Mouse (Mus musculus) heart, adult 2 months (tissue): Measurements from ENCODE around the gene Slc12a9. TPM values are rescaled to one million over a fixed set of nuclear protein-coding genes. Genes with fewer than 3 reads are reported as not detected.

Experiments
- DNase-seq, 2 experiments: peaks; one replicate each; pipeline ENCODE4 v3.0.0; 2021
- H3K27ac ChIP-seq: fragments of 200-600 bp; 2 replicates; pipeline ENCODE4 v1.8.1; 2022
- H3K27me3 ChIP-seq: fragments of 200-500 bp; 2 replicates; pipeline ENCODE4 v1.6.1; 2012; ENCODE audit warnings: mild to moderate bottlenecking, low read length, inconsistent platforms, mixed read lengths; ENCODE audit not compliant: control insufficient read depth, insufficient read depth
- H3K36me3 ChIP-seq: fragments of 200-500 bp; 2 replicates; pipeline ENCODE4 v1.6.1; 2012; ENCODE audit warnings: low read length, inconsistent platforms; ENCODE audit not compliant: control insufficient read depth, insufficient read depth
- H3K4me1 ChIP-seq: fragments of 200-500 bp; 2 replicates; pipeline ENCODE4 v1.6.1; 2011; ENCODE audit warnings: low read length; ENCODE audit not compliant: control insufficient read depth, insufficient read depth
- H3K4me3 ChIP-seq: fragments of 200-600 bp; 2 replicates; pipeline ENCODE4 v1.8.1; 2022
- H3K79me2 ChIP-seq: fragments of 200-500 bp; replicated peaks from 2 replicates; pipeline ENCODE4 v1.6.1; 2012; ENCODE audit warnings: mild to moderate bottlenecking, inconsistent platforms, low read length, moderate library complexity, mixed read lengths; ENCODE audit not compliant: control insufficient read depth, insufficient read depth
- H3K9ac ChIP-seq: fragments of 200-500 bp; 2 replicates; pipeline ENCODE4 v1.6.1; 2012; ENCODE audit warnings: low read depth, mild to moderate bottlenecking, control low read depth, inconsistent platforms, low read length, mixed read lengths
- CTCF ChIP-seq: fragments of 200-600 bp; IDR thresholded peaks from 2 replicates; pipeline ENCODE4 v1.8.1; 2022; ENCODE audit warnings: antibody characterized with exemption, mild to moderate bottlenecking, moderate library complexity
- EP300 ChIP-seq: fragments of 200-500 bp; IDR thresholded peaks from 2 replicates; pipeline ENCODE4 v1.6.1; 2011; ENCODE audit warnings: low read depth, low read length, control low read depth; ENCODE audit not compliant: insufficient read depth
- POLR2A ChIP-seq: fragments of 200-500 bp; IDR thresholded peaks from 2 replicates; pipeline ENCODE4 v1.6.1; 2011; ENCODE audit warnings: mild to moderate bottlenecking, low read depth, low read length, control low read depth; ENCODE audit not compliant: insufficient read depth
- WGBS: fragments of 180-500 bp; shearing (Covaris S2); methylation state at CpG from one replicate; pipeline ENCODE4 v1.1.7; 2018; 5-methylcytosine and 5-hydroxymethylcytosine counted together
- intact Hi-C: fragments of 180-260 bp; cut with DNase I; formaldehyde crosslinking; loops from one replicate; pipeline ENCODE4 v1.15.1; 2025
- microRNA-seq, 2 experiments: library from miRNA; unstranded; fragments of <30 nt; microRNA quantifications; one replicate each; pipeline ENCODE4 v1.2.0; 2021
- polyA plus RNA-seq: library from polyadenylated mRNA; depleted of rRNA; stranded (reverse); fragments of >200 nt; gene quantifications from 2 replicates; pipeline ENCODE4 v1.2.3, GENCODE M21; 2012; rRNA removed
- total RNA-seq, 2 experiments: library from RNA; stranded (reverse); gene quantifications; 2 replicates each; pipeline ENCODE4 v1.2.3; 2021

Slc12a9 gene
- total and polyA plus RNA-seq, 3 experiments, result 1.7 to 8.9 (median 2.2) TPM

- H3K79me2 ChIP-seq, result no peaks in the 10 kb centered on the region
- no peaks in the 10 kb centered on the region for H3K4me1 ChIP-seq
- H3K36me3 ChIP-seq, result no peaks in the 10 kb centered on the region
- H3K9ac ChIP-seq, result no peak overlapping the region
- WGBS, result 57% methylated on average over 18 of the region's 18 CpGs
- H3K27me3 ChIP-seq, result peaks cover 2% of the 10 kb centered on the region
- no peak overlapping the region for H3K27ac ChIP-seq
- TF ChIP-seq CTCF, result peak; percentile 68
- TF ChIP-seq EP300, result no peak
- no peak for TF ChIP-seq POLR2A
- DNase-seq, result no peak
- intact Hi-C loops, result no loop called here
- no peak overlapping the region for H3K4me3 ChIP-seq
Observed at GRCm38 (mm10) chr5:137277360-137278342, 55.7 kb downstream of the Slc12a9 start.

GRCm38 (mm10) chr5:137268131-137268910 is 65.1 kb downstream of the Slc12a9 start:
- DNase-seq, result peak; percentile 49 to 66
- intact Hi-C loops, result no loop called here
- Histone ChIP-seq H3K4me3 (peak overlapping the region; percentile 33), H3K4me1 (no peaks in the 10 kb centered on the region), H3K27ac (peak overlapping the region; percentile 69), H3K9ac (peak overlapping the region; percentile 50), H3K79me2 (no peaks in the 10 kb centered on the region), H3K27me3 (no peaks in the 10 kb centered on the region), H3K36me3 (no peaks in the 10 kb centered on the region)
- TF ChIP-seq POLR2A, result peak; percentile 41; the same call in 1 of the 2 replicates
- no peak for TF ChIP-seq CTCF
- TF ChIP-seq EP300, result 0 out of 2 replicates have a peak, but pooled peaks have one; percentile 28
- 15% methylated on average over 18 of the region's 18 CpGs for WGBS

- WGBS, result 91% methylated on average over 11 of the region's 11 CpGs
- TF ChIP-seq CTCF, result no peak
- no peak for TF ChIP-seq EP300
- TF ChIP-seq POLR2A, result no peak
- Histone ChIP-seq H3K4me3 (no peak overlapping the region), H3K4me1 (no peaks in the 10 kb centered on the region), H3K79me2 (no peaks in the 10 kb centered on the region), H3K9ac (no peak overlapping the region), H3K36me3 (no peaks in the 10 kb centered on the region), H3K27me3 (no peaks in the 10 kb centered on the region), H3K27ac (no peak overlapping the region)
- intact Hi-C loops, result no loop called here
- DNase-seq, result no peak
Observed at GRCm38 (mm10) chr5:137264787-137265186, 68.6 kb downstream of the Slc12a9 start.

Small RNA genes within 50 kb of the gene (microRNA-seq; reads per million reads assigned to microRNA genes)
- gene Mir7036, result 0.56 to 0.77 reads per million in 2 experiments
- gene Mir8116, result 0.77 to 2.2 reads per million in 2 experiments

Other genes starting within 250 kb of the Slc12a9 start
- 10 to 100 TPM; 19.0 to 22.2 TPM for gene Trim56, start 217.4 kb downstream of the Slc12a9 start, total RNA-seq
- gene Trim56, start 217.4 kb downstream of the Slc12a9 start, polyA plus RNA-seq, result 6.9 and 7.5 TPM in 2 replicates
- not detected for gene Muc3, start 184.3 kb downstream of the Slc12a9 start, total RNA-seq
- gene Muc3, start 184.3 kb downstream of the Slc12a9 start, polyA plus RNA-seq, result not detected in 2 replicates
- gene Muc3a, start 121.2 kb downstream of the Slc12a9 start, total RNA-seq, result under 1 TPM; 0.16 to 0.37 TPM
- gene Muc3a, start 121.2 kb downstream of the Slc12a9 start, polyA plus RNA-seq, result 0.53 and 0.90 TPM in 2 replicates
- 1 to 10 TPM; 1.5 to 2.2 TPM for gene Ache, start 46.1 kb downstream of the Slc12a9 start, total RNA-seq
- gene Ache, start 46.1 kb downstream of the Slc12a9 start, polyA plus RNA-seq, result 3.5 and 4.9 TPM in 2 replicates
- gene Ufsp1, start 39.0 kb downstream of the Slc12a9 start, total RNA-seq, result 1 to 10 TPM; 8.1 to 8.8 TPM
- gene Ufsp1, start 39.0 kb downstream of the Slc12a9 start, polyA plus RNA-seq, result 11.8 and 12.8 TPM in 2 replicates
- 10 to 100 TPM; 60.5 to 66.4 TPM for gene Srrt, start 25.9 kb downstream of the Slc12a9 start, total RNA-seq
- gene Srrt, start 25.9 kb downstream of the Slc12a9 start, polyA plus RNA-seq, result 63.9 and 74.2 TPM in 2 replicates
- 10 to 100 TPM; 12.5 to 13.6 TPM for gene Trip6, start 19.2 kb downstream of the Slc12a9 start, total RNA-seq
- gene Trip6, start 19.2 kb downstream of the Slc12a9 start, polyA plus RNA-seq, result 23.5 and 24.2 TPM in 2 replicates
- 10 to 100 TPM; 45.9 to 53.9 TPM for gene Ephb4, start 16.5 kb upstream of the Slc12a9 start, total RNA-seq
- 35.2 and 51.8 TPM in 2 replicates for gene Ephb4, start 16.5 kb upstream of the Slc12a9 start, polyA plus RNA-seq
- not detected for gene Zan, start 143.5 kb upstream of the Slc12a9 start, total RNA-seq
- gene Zan, start 143.5 kb upstream of the Slc12a9 start, polyA plus RNA-seq, result under 0.01 and 0.02 TPM in 2 replicates
- gene Pop7, start 168.9 kb upstream of the Slc12a9 start, total RNA-seq, result 10 to 100 TPM; 13.4 to 13.9 TPM
- gene Pop7, start 168.9 kb upstream of the Slc12a9 start, polyA plus RNA-seq, result 22.7 and 25.6 TPM in 2 replicates
- gene Gigyf1, start 185.0 kb upstream of the Slc12a9 start, total RNA-seq, result 10 to 100 TPM; 24.4 to 29.1 TPM
- gene Gigyf1, start 185.0 kb upstream of the Slc12a9 start, polyA plus RNA-seq, result 19.6 and 21.0 TPM in 2 replicates
- gene Epo, start 199.6 kb upstream of the Slc12a9 start, total RNA-seq, result not detected
- not detected in 2 replicates for gene Epo, start 199.6 kb upstream of the Slc12a9 start, polyA plus RNA-seq
- gene Gnb2, start 199.9 kb upstream of the Slc12a9 start, total RNA-seq, result 100 to 1,000 TPM; 222 to 249 TPM
- 395 and 448 TPM in 2 replicates for gene Gnb2, start 199.9 kb upstream of the Slc12a9 start, polyA plus RNA-seq
- not detected for gene Actl6b, start 219.9 kb upstream of the Slc12a9 start, total RNA-seq
- gene Actl6b, start 219.9 kb upstream of the Slc12a9 start, polyA plus RNA-seq, result 0.32 TPM in 1 of 2 replicates, not detected in the other
- under 1 TPM in 1 of 2 experiments, not detected in 1; 0.09 TPM for gene Tfr2, start 236.2 kb upstream of the Slc12a9 start, total RNA-seq
- gene Tfr2, start 236.2 kb upstream of the Slc12a9 start, polyA plus RNA-seq, result 0.29 and 0.35 TPM in 2 replicates